Mouse (Mus musculus) CD4-positive, CD25-positive, alpha-beta regulatory T cell, adult 4 months (primary cell): ENCODE measurements around the gene Cfd. TPM values are rescaled to one million over a fixed set of nuclear protein-coding genes. Genes with fewer than 3 reads are reported as not detected.

Experiments
- ATAC-seq: one replicate; pipeline ENCODE4 v1.8.0; 2017
- polyA plus RNA-seq, 2 experiments: library from polyadenylated mRNA; unstranded; fragments of 100-300 nt; shearing (Covaris generic); gene quantifications; one replicate each; pipeline ENCODE4 v1.2.1; 2017

The Cfd gene
- polyA plus RNA-seq, 2 experiments from 2014 or later = not detected

GRCm38 (mm10) chr10:79886611-79887010 is 4.0 kb upstream of the Cfd start:
- ATAC-seq = no peak

GRCm38 (mm10) chr10:79889386-79889785 is 1.3 kb upstream of the Cfd start:
- no peak for ATAC-seq

- peak; percentile 73 for ATAC-seq
Measured at GRCm38 (mm10) chr10:79892451-79893118, 1.9 kb downstream of the Cfd start.

- ATAC-seq = no peak
Measured at GRCm38 (mm10) chr10:79896306-79896705, 5.7 kb downstream of the Cfd start.

GRCm38 (mm10) chr10:79896814-79897213 is 6.2 kb downstream of the Cfd start:
- no peak for ATAC-seq

- peak; percentile 74 for ATAC-seq
Measured at GRCm38 (mm10) chr10:79897316-79898245, 6.9 kb downstream of the Cfd start.

DNA sequence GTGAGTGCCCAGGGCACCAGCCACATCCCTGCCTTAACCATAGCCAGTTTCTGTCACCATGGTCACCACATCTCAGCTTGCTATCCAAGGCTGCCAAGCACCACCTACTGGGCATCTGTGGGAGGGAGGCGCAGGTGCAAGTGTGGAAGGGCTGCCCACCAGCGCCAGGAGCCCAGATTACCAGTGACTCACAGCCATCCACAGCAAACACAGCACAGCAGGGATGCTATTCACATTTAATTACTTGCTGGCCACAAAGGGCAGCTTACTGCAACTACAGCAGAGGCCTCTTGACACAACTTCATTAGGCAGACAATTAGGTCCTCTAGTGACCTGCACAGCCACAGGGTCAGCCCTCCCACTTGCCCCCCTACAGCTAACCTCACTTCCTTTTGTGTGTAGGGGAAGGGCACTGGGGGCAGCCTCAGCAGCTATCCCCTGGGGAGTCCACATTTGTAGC is 10.3 kb downstream of the Cfd start:
- no peak for ATAC-seq

DNA sequence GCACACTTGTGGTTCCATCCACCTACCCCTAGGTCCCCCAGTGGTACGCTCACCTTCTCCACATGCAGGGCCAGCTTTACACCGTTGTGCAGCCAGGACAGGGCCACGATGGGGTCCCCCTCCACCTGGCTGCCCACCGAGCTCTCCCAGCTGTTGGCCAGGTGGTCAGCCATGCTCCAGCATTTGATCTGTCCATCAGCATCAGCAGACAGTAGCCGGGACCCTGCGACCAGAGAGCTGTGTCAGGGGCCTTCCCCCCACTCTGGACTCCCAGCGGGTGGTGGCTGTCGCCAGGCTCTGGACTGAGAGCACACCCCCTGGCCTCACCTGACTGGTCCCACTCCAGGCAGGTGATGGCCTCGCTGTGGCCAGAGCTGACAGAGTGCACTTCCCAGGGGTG is 16.1 kb downstream of the Cfd start:
- no peak for ATAC-seq

DNA sequence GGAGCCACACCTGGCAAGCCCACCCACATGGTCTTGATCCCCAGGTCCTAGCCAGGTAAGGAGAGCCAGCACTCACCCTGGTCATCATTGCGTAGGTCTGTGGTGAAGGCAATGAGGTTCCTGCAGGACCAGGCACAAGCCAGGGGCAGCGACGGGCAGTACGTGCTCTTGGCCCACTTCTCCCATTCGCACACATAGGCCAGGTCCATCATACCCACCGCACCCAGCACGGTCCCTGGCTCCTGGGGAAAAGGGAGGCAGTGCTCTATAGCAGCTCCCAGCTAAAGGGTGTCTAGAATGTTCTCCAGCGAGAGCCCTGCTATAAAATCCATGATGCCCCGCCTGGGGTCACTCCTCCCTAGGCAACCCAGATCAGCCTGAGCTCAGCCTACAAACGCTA is 16.8 kb downstream of the Cfd start:
- ATAC-seq = no peak

- peak; percentile 95 for ATAC-seq
Measured at GRCm38 (mm10) chr10:79908167-79909091, 17.8 kb downstream of the Cfd start, which contains the start of gene Med16. Gene Med16, minus strand, starts transcription at chr10:79908923.

- ATAC-seq = peak; percentile 38
Measured at GRCm38 (mm10) chr10:79909092-79909922, 18.7 kb downstream of the Cfd start.

GRCm38 (mm10) chr10:79910556-79910955 is 19.9 kb downstream of the Cfd start, which contains the start of gene Gm26602:
Gene Gm26602, plus strand, starts transcription at chr10:79910856.
- no peak for ATAC-seq

DNA sequence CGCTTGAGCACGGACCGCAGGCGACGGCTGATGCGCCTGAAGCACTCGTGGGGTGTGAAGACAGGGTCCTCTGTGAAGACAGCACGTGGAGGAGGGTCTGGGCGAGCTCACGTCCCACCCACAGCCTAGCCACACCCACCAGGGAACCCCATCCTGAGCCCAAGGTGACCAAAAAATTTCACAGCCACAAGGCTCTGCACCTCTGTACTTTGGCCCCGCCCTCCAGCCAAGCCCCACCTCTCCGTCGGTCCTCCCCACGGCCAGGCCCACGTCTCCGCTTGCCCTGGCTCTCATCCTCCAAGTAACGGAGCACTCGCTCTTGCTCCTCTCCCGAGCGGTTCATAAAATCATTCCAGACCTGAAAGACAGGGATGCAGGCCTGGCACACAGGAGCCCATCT is 21.8 kb downstream of the Cfd start:
- ATAC-seq = no peak

DNA sequence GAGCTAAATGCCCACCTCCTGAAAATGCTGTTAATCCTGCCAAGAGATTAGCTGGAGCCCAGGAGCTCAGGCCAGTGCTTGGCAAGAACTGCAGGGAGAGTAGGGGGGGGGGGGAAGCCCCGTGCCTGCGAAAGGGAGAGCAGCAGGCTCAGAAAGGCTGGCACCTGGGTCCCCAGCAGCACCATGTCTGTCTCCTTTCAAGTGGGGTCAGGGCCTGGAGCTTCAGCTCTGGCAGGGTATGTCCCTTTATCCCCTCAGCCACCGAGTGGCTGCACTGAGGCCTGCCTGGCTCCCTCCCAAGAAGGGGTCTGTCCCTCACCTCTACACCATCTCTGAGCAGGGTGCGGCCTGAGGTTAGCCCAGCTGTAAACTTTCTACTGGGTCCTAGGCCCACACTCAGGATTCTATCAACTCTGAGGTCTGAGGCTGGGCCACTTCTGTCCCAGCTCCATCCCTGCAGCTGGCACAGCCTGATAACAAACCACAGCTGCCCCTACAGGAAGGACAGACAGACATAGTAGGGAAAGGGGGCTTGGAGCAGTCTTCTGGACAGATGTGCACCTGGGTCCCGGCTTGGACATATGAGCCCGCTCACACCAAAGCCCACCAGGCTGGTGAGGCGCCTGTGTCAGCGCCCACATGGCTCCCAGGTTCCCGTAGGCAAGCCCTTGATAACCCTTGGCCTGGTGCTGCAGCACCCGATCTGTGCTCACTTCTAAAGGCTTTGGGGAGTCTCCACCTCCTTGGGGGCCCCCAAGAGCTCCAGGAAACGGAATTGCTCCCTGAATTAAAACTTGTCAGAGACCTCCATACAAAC is 23.7 kb downstream of the Cfd start:
- ATAC-seq = no peak

GRCm38 (mm10) chr10:79914948-79915596 is 24.4 kb downstream of the Cfd start:
- no peak for ATAC-seq

DNA sequence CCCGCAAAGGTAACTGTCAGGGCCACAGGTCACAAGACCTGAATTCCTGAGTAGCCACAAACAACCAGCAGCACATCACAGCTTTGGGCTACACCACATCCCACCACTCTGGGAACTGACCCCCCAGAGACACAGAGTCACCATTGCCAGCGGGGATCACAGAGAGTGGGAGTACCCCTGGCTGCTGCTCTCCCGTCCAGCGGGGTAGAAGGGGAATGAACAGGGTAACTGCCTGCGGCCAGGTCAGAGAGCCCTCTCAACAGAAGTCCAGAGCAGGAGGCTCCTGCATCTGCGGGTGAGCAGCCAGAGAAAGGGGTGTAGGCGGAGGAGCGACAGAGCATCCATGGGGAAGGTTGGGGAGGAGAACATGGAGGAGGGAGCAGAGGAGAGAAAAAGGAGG is 25.4 kb downstream of the Cfd start:
- no peak for ATAC-seq

GRCm38 (mm10) chr10:79916808-79917531 is 26.3 kb downstream of the Cfd start, which contains the start of gene Kiss1r:
Gene Kiss1r, plus strand, starts transcription at chr10:79916971.
- peak; percentile 94 for ATAC-seq

DNA sequence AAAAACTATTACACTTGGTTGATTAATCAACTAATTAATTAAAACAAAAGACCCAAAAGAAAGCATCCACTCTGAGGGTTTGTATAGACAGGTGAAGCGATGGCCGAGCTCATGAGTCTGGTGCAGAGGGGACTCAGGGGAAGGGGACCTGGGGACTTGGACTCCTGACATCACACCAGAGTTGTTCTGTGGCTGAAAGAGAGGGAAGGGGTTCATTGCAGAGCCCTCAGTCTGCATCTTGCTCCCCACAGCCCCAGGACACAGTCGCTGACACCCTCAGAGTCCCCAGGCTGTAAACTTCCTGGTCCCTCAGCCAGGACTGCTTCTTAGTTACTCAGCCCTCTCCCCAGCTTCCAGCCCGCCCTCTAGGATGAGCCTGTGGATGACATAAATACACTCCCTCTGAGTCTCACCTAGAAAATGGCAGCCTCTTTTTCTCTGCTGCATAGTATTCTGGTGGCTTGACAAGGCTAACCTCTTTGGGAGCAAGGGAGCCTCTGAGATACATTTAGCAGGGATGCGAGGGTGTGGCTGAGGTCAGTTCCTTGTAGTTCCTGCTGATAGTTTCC is 27.0 kb downstream of the Cfd start:
- ATAC-seq = no peak
